Mouse (Mus musculus) kidney, embryonic 15.5 days (tissue): ENCODE measurements around the gene Tnk1. TPM values are rescaled to one million over a fixed set of nuclear protein-coding genes. Genes with fewer than 3 reads are reported as not detected.
"Not testable (repeated sequence)": the region's sequence is repeated elsewhere in the genome, so short reads cannot be mapped to it uniquely, and the experiment has no call there.

Source experiments
- ATAC-seq: fragments of 200-750 bp; cut with Nextera tagmentation; replicated peaks from 2 replicates; pipeline ENCODE4 v1.8.0; 2017; ENCODE audit warnings: moderate TSS enrichment; ENCODE audit not compliant: low FRiP score
- H3K27ac ChIP-seq: fragments of 300-500 bp; sonication (generic); 2 replicates; pipeline ENCODE4 v1.5.1; 2015; ENCODE audit warnings: mild to moderate bottlenecking, inconsistent platforms
- H3K27me3 ChIP-seq: fragments of 300-500 bp; sonication (generic); 2 replicates; pipeline ENCODE4 v1.6.1; 2015; ENCODE audit warnings: inconsistent platforms
- H3K36me3 ChIP-seq: fragments of 300-500 bp; sonication (generic); 2 replicates; pipeline ENCODE4 v1.6.1; 2015; ENCODE audit warnings: inconsistent platforms
- H3K4me1 ChIP-seq: fragments of 300-500 bp; sonication (generic); 2 replicates; pipeline ENCODE4 v1.6.1; 2015; ENCODE audit warnings: inconsistent platforms
- H3K4me2 ChIP-seq: fragments of 300-500 bp; sonication (generic); 2 replicates; pipeline ENCODE4 v1.6.1; 2015; ENCODE audit warnings: moderate library complexity, mild to moderate bottlenecking, inconsistent platforms
- H3K4me3 ChIP-seq: fragments of 300-500 bp; sonication (generic); replicated peaks from 2 replicates; pipeline ENCODE4 v1.5.1; 2015; ENCODE audit warnings: mild to moderate bottlenecking, inconsistent platforms
- H3K9ac ChIP-seq: fragments of 300-500 bp; sonication (generic); 2 replicates; pipeline ENCODE4 v1.6.1; 2015; ENCODE audit warnings: mild to moderate bottlenecking, inconsistent platforms
- H3K9me3 ChIP-seq: fragments of 300-500 bp; sonication (generic); replicated peaks from 2 replicates; pipeline ENCODE4 v1.6.1; 2016; ENCODE audit warnings: inconsistent platforms
- WGBS: fragments of 180-500 bp; shearing (Covaris S2); methylation state at CpG from one replicate; pipeline ENCODE4 v1.1.7; 2015; ENCODE audit warnings: mixed read lengths; 5-methylcytosine and 5-hydroxymethylcytosine counted together
- polyA plus RNA-seq: library from polyadenylated mRNA; unstranded; fragments of >200 nt; fragmentation: Nextera tagmentation; extraction: Ambion mirVana; gene quantifications from 2 replicates; pipeline ENCODE4 v1.2.1, GENCODE M21; 2015

The Tnk1 gene
- polyA plus RNA-seq, 1 experiment from 2014 or later = 7.3 TPM

GRCm38 (mm10) chr11:69876867-69877266 is 18.3 kb upstream of the Tnk1 start:
- WGBS = 5% methylated on average over 12 of the region's 12 CpGs
- Histone ChIP-seq H3K9me3 (no peaks in the 10 kb centered on the region), H3K4me1 (peaks cover 51% of the 10 kb centered on the region), H3K27me3 (no peaks in the 10 kb centered on the region), H3K4me2 (peak overlapping the region; percentile 46), H3K9ac (0 out of 2 replicates have a peak overlapping the region, but pooled peaks have one; percentile 1), H3K36me3 (no peaks in the 10 kb centered on the region), H3K27ac (peak overlapping the region; percentile 37; the same call in 1 of the 2 replicates), H3K4me3 (peak overlapping the region; percentile 18)
- no peak for ATAC-seq

DNA sequence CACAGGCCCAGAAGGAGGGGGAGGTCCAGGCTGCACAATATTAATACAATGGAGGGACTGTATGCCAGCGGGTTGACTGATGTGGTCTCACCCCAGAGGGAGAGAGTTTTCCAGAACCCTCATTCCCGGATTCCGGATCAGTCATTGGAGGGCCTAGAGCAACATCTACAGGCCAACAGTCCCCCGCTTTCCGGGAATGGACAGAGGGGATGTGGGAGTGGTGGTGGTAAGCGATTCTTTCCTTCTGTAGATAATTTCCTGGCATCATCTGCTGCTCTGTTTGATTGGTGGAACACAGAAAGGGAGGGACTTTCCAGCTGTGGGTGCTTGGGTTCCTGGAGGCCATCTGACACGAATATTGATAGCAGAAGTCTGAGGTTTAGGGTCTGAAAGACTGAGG is 17.7 kb upstream of the Tnk1 start:
- no peak overlapping the region for H3K9ac ChIP-seq
- WGBS = 49% methylated on average over 7 of the region's 7 CpGs
- no peak for ATAC-seq
- H3K36me3 ChIP-seq = no peaks in the 10 kb centered on the region
- H3K4me2 ChIP-seq = 0 out of 2 replicates have a peak overlapping the region, but pooled peaks have one; percentile 46
- H3K9me3 ChIP-seq = no peaks in the 10 kb centered on the region
- H3K4me1 ChIP-seq = peaks cover 44% of the 10 kb centered on the region
- H3K27me3 ChIP-seq = no peaks in the 10 kb centered on the region
- H3K4me3 ChIP-seq = no peak overlapping the region
- H3K27ac ChIP-seq = peak overlapping the region; percentile 37; the same call in 1 of the 2 replicates

DNA sequence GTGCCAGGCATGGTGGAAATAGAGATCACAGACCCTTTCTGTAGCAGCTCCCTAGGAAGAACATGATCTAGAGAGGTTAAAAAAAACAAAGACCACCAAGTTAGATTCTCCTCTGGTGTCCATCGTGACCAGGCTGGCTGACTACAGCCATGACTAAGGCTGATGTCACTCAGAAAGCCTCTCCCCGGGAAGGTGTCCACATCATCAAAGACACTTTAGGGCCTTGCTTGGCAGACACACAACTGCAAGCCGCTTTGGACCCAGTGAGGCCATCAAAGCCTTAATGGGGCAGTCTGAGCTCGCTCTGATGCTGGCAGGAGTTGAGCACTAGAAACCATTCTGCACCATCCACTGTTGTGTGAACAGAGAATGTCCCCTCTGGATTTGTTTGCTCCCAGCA is 13.9 kb upstream of the Tnk1 start:
- no peak for ATAC-seq
- Histone ChIP-seq H3K27ac (no peak overlapping the region), H3K9me3 (no peaks in the 10 kb centered on the region), H3K4me1 (peaks cover 16% of the 10 kb centered on the region), H3K27me3 (no peaks in the 10 kb centered on the region), H3K9ac (no peak overlapping the region), H3K4me3 (no peak overlapping the region), H3K4me2 (no peak overlapping the region), H3K36me3 (no peaks in the 10 kb centered on the region)
- 62% methylated on average over 4 of the region's 4 CpGs for WGBS

DNA sequence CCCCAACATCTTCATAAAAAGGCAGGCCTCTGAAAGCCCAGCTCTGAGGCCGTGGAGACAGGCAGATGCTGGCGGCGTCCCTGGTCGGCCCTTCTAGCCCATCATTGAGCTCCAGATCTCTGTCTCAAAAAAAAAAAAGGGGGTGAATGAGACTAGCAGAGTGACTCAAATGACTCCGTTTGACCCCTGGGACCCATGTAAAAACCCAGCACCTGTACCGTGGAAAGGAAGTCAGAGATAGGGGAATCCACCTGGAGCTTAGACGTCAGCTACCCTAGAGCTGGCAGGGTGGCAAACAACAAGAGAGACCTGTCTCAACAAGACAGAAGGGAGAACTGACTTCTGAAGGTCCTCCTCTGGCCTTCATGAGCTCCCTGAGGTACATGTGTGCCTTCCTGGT is 13.3 kb upstream of the Tnk1 start:
- ATAC-seq = no peak
- H3K4me3 ChIP-seq = no peak overlapping the region
- H3K4me2 ChIP-seq = no peak overlapping the region
- no peaks in the 10 kb centered on the region for H3K9me3 ChIP-seq
- WGBS = 83% methylated on average over 7 of the region's 7 CpGs
- no peak overlapping the region for H3K9ac ChIP-seq
- H3K36me3 ChIP-seq = no peaks in the 10 kb centered on the region
- peaks cover 10% of the 10 kb centered on the region for H3K4me1 ChIP-seq
- no peak overlapping the region for H3K27ac ChIP-seq
- H3K27me3 ChIP-seq = no peaks in the 10 kb centered on the region

GRCm38 (mm10) chr11:69870289-69871069 is 11.9 kb upstream of the Tnk1 start:
- no peak overlapping the region for H3K4me2 ChIP-seq
- WGBS = 91% methylated on average over 2 of the region's 2 CpGs
- no peak overlapping the region for H3K4me3 ChIP-seq
- H3K36me3 ChIP-seq = no peaks in the 10 kb centered on the region
- H3K27me3 ChIP-seq = no peaks in the 10 kb centered on the region
- no peaks in the 10 kb centered on the region for H3K9me3 ChIP-seq
- no peak overlapping the region for H3K27ac ChIP-seq
- no peak for ATAC-seq
- H3K9ac ChIP-seq = no peak overlapping the region
- no peaks in the 10 kb centered on the region for H3K4me1 ChIP-seq

GRCm38 (mm10) chr11:69867335-69867734 is 8.8 kb upstream of the Tnk1 start:
- ATAC-seq = no peak
- 74% methylated on average over 9 of the region's 9 CpGs for WGBS
- H3K4me2 ChIP-seq = no peak overlapping the region
- H3K27me3 ChIP-seq = no peaks in the 10 kb centered on the region
- no peaks in the 10 kb centered on the region; the same call in 1 of the 2 replicates for H3K4me1 ChIP-seq
- H3K36me3 ChIP-seq = no peaks in the 10 kb centered on the region
- H3K9ac ChIP-seq = no peak overlapping the region
- H3K9me3 ChIP-seq = no peaks in the 10 kb centered on the region
- H3K4me3 ChIP-seq = no peak overlapping the region
- no peak overlapping the region for H3K27ac ChIP-seq

DNA sequence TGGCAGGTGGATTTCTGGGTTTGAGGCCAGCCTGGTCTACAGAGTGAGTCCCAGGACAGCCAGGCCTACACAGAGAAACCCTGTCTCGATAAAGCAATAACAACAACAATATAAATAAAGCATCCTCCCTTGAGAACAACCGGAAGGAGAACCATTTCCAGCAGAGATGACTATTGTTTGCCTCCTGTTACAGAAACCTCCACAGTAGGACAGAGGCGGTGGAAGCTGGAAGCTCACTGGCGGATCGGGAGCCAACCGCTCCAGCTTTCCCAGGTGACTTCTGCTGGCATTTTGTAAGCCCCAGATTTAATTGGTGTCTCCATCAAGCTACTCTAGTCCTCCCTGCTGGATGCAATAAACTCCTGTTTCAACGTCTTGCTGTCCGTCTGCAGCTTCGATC is 7.0 kb upstream of the Tnk1 start:
- Histone ChIP-seq H3K9ac (no peak overlapping the region), H3K27me3 (no peaks in the 10 kb centered on the region), H3K4me1 (no peaks in the 10 kb centered on the region; the same call in 1 of the 2 replicates), H3K27ac (no peak overlapping the region), H3K4me3 (no peak overlapping the region), H3K9me3 (no peaks in the 10 kb centered on the region), H3K36me3 (no peaks in the 10 kb centered on the region), H3K4me2 (no peak overlapping the region)
- 82% methylated on average over 9 of the region's 9 CpGs for WGBS
- ATAC-seq = no peak

DNA sequence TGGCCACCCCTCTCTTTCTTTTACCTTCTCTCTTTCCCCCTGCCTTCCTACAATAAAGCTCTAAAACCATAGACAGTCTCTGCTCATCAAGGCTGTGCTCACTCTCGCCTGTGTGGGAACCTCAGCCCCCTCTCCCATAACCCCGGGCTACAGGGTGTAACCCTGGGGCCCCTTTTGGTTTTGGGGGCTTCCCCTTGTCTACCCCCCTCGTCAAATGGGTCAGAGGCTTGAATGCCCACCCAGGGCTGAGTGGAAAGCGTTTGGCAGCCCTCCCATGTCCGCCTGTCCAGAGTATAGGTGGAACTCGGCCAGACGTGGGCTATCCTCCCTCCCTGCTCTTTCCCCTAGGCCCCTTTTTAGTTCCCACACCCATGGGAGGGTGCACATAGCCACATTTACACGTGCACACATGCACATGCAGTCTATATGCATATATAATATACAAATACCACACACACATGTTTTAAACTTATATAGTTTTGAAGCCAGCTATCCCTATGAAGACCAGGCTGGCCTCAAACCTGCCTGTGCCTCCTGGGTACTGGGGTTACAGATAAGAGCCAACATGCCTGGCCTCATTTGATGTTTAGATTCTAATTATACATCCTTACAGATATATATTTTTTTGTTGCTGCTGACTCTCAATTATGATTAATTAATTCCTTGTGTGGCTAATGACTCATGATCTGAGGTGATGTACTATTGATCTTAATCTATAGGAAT is 5.8 kb upstream of the Tnk1 start:
- H3K27ac ChIP-seq = no peak overlapping the region
- 39% methylated on average over 8 of the region's 8 CpGs for WGBS
- ATAC-seq = no peak

DNA sequence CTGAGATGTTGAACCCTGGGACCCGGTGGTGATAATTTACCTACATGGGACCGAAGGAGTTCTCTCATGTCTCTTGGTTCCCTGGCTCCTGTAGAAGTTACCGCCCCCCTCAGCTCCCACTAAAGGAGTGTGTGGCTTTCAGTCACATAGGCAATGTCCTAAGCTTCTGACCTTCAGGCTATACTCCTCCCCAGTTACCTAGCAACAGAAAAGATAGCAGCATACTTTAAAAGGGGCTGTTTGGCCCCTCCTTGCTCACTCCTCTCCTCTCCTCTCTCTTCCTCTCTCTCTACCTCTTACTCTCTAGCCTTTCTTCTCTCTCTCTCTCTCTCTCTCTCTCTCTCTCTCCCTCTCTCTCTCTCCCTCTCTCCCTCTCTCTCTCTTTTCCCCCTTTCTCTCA is 5.2 kb upstream of the Tnk1 start:
- not testable (repeated sequence) for ATAC-seq, H3K4me2 ChIP-seq, H3K4me3 ChIP-seq, H3K9ac ChIP-seq, H3K36me3 ChIP-seq, H3K27ac ChIP-seq, H3K9me3 ChIP-seq, H3K4me1 ChIP-seq
- 52% methylated on average over 3 of the region's 3 CpGs for WGBS
- H3K27me3 ChIP-seq = peaks cover 12% of the 10 kb centered on the region

More for the DNA sequence above, 5.8 kb upstream of the Tnk1 start:
- Histone ChIP-seq H3K4me3 (no peak overlapping the region), H3K4me1 (no peaks in the 10 kb centered on the region; the same call in 1 of the 2 replicates), H3K9ac (no peak overlapping the region), H3K27me3 (peaks cover 6% of the 10 kb centered on the region; the same call in 1 of the 2 replicates), H3K36me3 (no peaks in the 10 kb centered on the region), H3K9me3 (no peaks in the 10 kb centered on the region), H3K4me2 (no peak overlapping the region)

DNA sequence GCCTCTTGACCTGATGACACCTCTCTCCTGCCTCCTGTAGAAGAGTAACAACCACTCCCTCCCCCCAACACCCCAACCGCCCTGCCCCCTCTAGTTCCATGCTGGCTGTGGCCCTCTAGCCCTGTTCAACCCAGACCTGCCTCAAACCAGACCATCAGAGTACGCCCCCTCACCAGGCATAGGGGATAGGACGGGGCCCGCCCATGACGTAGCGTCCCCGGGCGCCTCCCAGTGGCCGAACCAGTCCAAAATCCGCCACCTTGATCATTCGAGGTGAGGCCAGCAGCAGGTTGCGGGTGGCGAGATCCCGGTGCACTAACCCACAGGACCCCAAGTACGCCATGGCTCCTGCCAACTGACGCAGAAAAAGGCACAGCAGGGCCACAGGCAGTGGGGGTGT is 3.2 kb downstream of the Tnk1 start:
- no peak overlapping the region for H3K4me3 ChIP-seq
- H3K27ac ChIP-seq = 0 out of 2 replicates have a peak overlapping the region, but pooled peaks have one; percentile 7
- H3K27me3 ChIP-seq = peaks cover 23% of the 10 kb centered on the region
- WGBS = 27% methylated on average over 16 of the region's 16 CpGs
- peaks cover 28% of the 10 kb centered on the region for H3K4me1 ChIP-seq
- H3K4me2 ChIP-seq = peak overlapping the region; percentile 39
- H3K9me3 ChIP-seq = no peaks in the 10 kb centered on the region
- H3K36me3 ChIP-seq = peaks cover 25% of the 10 kb centered on the region
- ATAC-seq = peak; percentile 77
- H3K9ac ChIP-seq = no peak overlapping the region

- 82% methylated on average over 10 of the region's 10 CpGs for WGBS
- peaks cover 20% of the 10 kb centered on the region for H3K27me3 ChIP-seq
- H3K9ac ChIP-seq = no peak overlapping the region
- H3K9me3 ChIP-seq = no peaks in the 10 kb centered on the region
- peaks cover 28% of the 10 kb centered on the region for H3K4me1 ChIP-seq
- H3K27ac ChIP-seq = no peak overlapping the region
- no peak overlapping the region for H3K4me2 ChIP-seq
- H3K4me3 ChIP-seq = no peak overlapping the region
- no peak for ATAC-seq
- H3K36me3 ChIP-seq = peaks cover 31% of the 10 kb centered on the region
These were observed 3.9 kb downstream of the Tnk1 start for GRCm38 (mm10) chr11:69854680-69855079.

DNA sequence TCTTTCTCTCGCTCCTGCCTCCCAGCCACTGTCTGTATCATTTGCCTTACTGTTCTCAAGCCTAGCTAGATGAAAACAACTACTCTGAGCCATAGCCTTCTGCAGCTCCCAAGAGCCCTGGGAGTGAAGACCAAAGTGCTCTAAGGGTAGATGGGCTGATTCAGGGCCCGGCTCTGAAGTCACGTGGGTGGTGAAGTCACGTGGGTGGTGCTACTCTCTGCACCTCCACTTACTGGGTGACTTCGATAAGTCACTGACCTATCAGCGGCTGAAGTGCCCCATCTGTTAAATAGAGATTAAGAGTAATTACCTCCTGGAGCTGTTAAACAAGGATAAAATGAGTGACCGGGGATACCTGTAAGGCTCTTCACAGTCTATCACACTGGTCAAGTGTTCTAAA is 4.5 kb downstream of the Tnk1 start:
- Histone ChIP-seq H3K4me1 (peaks cover 27% of the 10 kb centered on the region), H3K27me3 (peaks cover 13% of the 10 kb centered on the region), H3K4me3 (no peak overlapping the region), H3K27ac (0 out of 2 replicates have a peak overlapping the region, but pooled peaks have one; percentile 18), H3K9me3 (no peaks in the 10 kb centered on the region), H3K9ac (no peak overlapping the region), H3K36me3 (peaks cover 38% of the 10 kb centered on the region), H3K4me2 (no peak overlapping the region)
- 62% methylated on average over 7 of the region's 7 CpGs for WGBS
- ATAC-seq = 0 out of 2 replicates have a peak, but pooled peaks have one; percentile 42
